Mouse (Mus musculus) liver, embryonic 15.5 days (tissue): ENCODE data around the gene Slc51a. TPM values are rescaled to one million over a fixed set of nuclear protein-coding genes. Genes with fewer than 3 reads are reported as not detected.
"Not testable (repeated sequence)": the region's sequence is repeated elsewhere in the genome, so short reads cannot be mapped to it uniquely, and the experiment has no call there.

Source experiments
- ATAC-seq: fragments of 200-750 bp; cut with Nextera tagmentation; 2 replicates; pipeline ENCODE4 v1.8.0; 2017; ENCODE audit warnings: moderate number of reproducible peaks, mild to moderate bottlenecking, moderate library complexity; ENCODE audit not compliant: insufficient read depth
- H3K27ac ChIP-seq: fragments of 300-500 bp; sonication (generic); replicated peaks from 2 replicates; pipeline ENCODE4 v1.5.1; 2015; ENCODE audit warnings: mild to moderate bottlenecking, inconsistent platforms
- H3K27me3 ChIP-seq: fragments of 300-500 bp; sonication (generic); 2 replicates; pipeline ENCODE4 v1.6.1; 2015; ENCODE audit warnings: mild to moderate bottlenecking, inconsistent platforms
- H3K36me3 ChIP-seq: fragments of 300-500 bp; sonication (generic); replicated peaks from 2 replicates; pipeline ENCODE4 v1.6.1; 2015; ENCODE audit warnings: moderate library complexity, mild to moderate bottlenecking, inconsistent platforms
- H3K4me1 ChIP-seq: fragments of 300-500 bp; sonication (generic); replicated peaks from 2 replicates; pipeline ENCODE4 v1.6.1; 2015; ENCODE audit warnings: inconsistent platforms
- H3K4me2 ChIP-seq: fragments of 300-500 bp; sonication (generic); 2 replicates; pipeline ENCODE4 v1.6.1; 2015; ENCODE audit warnings: moderate library complexity, mild to moderate bottlenecking, inconsistent platforms
- H3K4me3 ChIP-seq: fragments of 300-500 bp; sonication (generic); replicated peaks from 2 replicates; pipeline ENCODE4 v1.5.1; 2015; ENCODE audit warnings: mild to moderate bottlenecking, inconsistent platforms
- H3K9ac ChIP-seq: fragments of 300-500 bp; sonication (generic); 2 replicates; pipeline ENCODE4 v1.6.1; 2015; ENCODE audit warnings: moderate library complexity, mild to moderate bottlenecking, inconsistent platforms
- H3K9me3 ChIP-seq: fragments of 300-500 bp; sonication (generic); replicated peaks from 2 replicates; pipeline ENCODE4 v1.6.1; 2016; ENCODE audit warnings: inconsistent platforms
- WGBS: fragments of 180-500 bp; shearing (Covaris S2); methylation state at CpG from one replicate; pipeline ENCODE4 v1.1.7; 2015; ENCODE audit warnings: mixed read lengths; ENCODE audit not compliant: insufficient replicate concordance; 5-methylcytosine and 5-hydroxymethylcytosine counted together
- polyA plus RNA-seq: library from polyadenylated mRNA; unstranded; fragments of >200 nt; fragmentation: Nextera tagmentation; extraction: Ambion mirVana; gene quantifications from 2 replicates; pipeline ENCODE4 v1.2.1, GENCODE M21; 2015

The Slc51a gene
- polyA plus RNA-seq, 1 experiment from 2014 or later, result 0.56 TPM

GRCm38 (mm10) chr16:32494371-32494770 is 6.7 kb upstream of the Slc51a start:
- H3K27me3 ChIP-seq, ATAC-seq, H3K9me3 ChIP-seq, H3K36me3 ChIP-seq, H3K4me3 ChIP-seq, H3K4me1 ChIP-seq, H3K27ac ChIP-seq, H3K9ac ChIP-seq, H3K4me2 ChIP-seq: not testable (repeated sequence)
- 63% methylated on average over 6 of the region's 6 CpGs for WGBS

DNA sequence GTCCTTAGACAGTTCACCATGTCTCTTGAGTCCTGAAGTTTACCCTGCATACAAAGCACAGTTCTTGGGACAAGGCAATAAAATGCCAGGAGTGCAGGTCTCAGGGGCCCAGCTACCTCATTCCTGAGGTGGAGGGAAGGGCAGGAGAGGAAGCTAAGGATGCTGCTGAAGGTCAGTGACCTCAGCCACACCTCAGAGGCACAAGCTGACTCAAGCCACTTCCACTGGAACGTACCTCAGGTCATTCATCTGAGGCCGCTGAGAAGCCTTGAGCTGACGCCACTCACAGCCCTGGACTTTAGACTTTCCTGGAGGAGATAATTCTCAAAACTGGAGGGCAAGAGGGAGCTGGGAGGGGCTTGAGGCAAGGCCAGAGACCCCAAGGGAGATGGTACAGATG is 1.3 kb upstream of the Slc51a start:
- H3K27me3 ChIP-seq, result 0 out of 2 replicates have a peak, but pooled peaks cover 8% of the 10 kb centered on the region
- no peak overlapping the region for H3K27ac ChIP-seq
- no peak for ATAC-seq
- H3K4me2 ChIP-seq, result no peak overlapping the region
- no peaks in the 10 kb centered on the region for H3K36me3 ChIP-seq
- peaks cover 27% of the 10 kb centered on the region for H3K4me1 ChIP-seq
- 86% methylated on average over 3 of the region's 3 CpGs for WGBS
- no peak overlapping the region for H3K4me3 ChIP-seq
- no peak overlapping the region for H3K9ac ChIP-seq
- no peaks in the 10 kb centered on the region for H3K9me3 ChIP-seq

DNA sequence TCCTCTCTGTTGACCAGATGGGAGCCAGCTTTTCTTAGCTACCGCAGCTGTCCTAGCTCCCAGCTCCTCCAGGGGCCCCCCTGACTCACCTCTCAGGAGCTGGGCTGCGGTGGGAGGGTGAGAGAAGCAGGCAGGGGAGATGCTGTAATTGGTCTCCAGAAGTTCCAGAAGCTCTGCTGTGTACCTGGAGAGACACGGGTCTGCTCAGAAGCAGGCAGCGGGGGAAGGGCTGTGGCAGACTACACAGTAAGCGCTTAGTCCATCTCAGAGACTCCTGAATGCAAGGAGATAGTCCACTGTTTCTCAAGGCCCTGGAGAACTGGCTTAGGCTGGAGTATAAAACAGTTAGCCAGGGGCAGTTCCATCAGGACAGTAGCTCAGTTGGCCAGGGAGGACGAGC is 1.6 kb downstream of the Slc51a start:
- Histone ChIP-seq H3K4me2 (no peak overlapping the region), H3K36me3 (no peaks in the 10 kb centered on the region), H3K9me3 (no peaks in the 10 kb centered on the region), H3K27me3 (peaks cover 8% of the 10 kb centered on the region; the same call in 1 of the 2 replicates), H3K9ac (no peak overlapping the region), H3K4me3 (no peak overlapping the region), H3K27ac (no peak overlapping the region), H3K4me1 (peaks cover 27% of the 10 kb centered on the region)
- WGBS, result 63% methylated on average over 6 of the region's 6 CpGs
- no peak for ATAC-seq

DNA sequence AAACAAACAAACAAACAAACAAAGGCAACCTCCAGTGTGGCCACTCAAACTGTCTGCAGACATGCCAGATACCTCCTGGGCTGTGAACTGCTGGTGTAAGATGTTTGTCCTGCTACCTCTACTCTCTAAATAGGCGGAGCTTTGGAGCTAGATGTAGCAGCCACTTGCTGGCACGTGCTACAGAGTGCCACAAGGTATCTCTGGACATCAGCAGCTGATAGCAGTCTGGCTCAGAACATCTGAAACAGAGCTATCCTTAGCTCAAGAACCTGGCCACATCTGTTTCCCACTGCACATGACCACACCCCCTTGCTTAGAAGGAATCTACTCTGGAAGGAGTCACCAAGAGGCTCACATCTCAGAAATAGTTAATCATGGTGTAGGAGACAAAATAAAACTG is 2.5 kb downstream of the Slc51a start:
- Histone ChIP-seq H3K4me1 (peaks cover 27% of the 10 kb centered on the region), H3K9me3 (no peaks in the 10 kb centered on the region), H3K27me3 (peaks cover 8% of the 10 kb centered on the region; the same call in 1 of the 2 replicates), H3K36me3 (no peaks in the 10 kb centered on the region), H3K27ac (no peak overlapping the region), H3K9ac (no peak overlapping the region), H3K4me2 (no peak overlapping the region), H3K4me3 (no peak overlapping the region)
- no peak for ATAC-seq
- 29% methylated on average over 2 of the region's 2 CpGs for WGBS

GRCm38 (mm10) chr16:32484431-32484871 is 3.2 kb downstream of the Slc51a start:
- no peaks in the 10 kb centered on the region for H3K36me3 ChIP-seq
- H3K9ac ChIP-seq, result no peak overlapping the region
- H3K9me3 ChIP-seq, result no peaks in the 10 kb centered on the region
- ATAC-seq, result no peak
- WGBS, result 62% methylated on average over 7 of the region's 7 CpGs
- no peak overlapping the region for H3K27ac ChIP-seq
- peaks cover 27% of the 10 kb centered on the region for H3K4me1 ChIP-seq
- peaks cover 8% of the 10 kb centered on the region; the same call in 1 of the 2 replicates for H3K27me3 ChIP-seq
- no peak overlapping the region for H3K4me3 ChIP-seq
- H3K4me2 ChIP-seq, result no peak overlapping the region

DNA sequence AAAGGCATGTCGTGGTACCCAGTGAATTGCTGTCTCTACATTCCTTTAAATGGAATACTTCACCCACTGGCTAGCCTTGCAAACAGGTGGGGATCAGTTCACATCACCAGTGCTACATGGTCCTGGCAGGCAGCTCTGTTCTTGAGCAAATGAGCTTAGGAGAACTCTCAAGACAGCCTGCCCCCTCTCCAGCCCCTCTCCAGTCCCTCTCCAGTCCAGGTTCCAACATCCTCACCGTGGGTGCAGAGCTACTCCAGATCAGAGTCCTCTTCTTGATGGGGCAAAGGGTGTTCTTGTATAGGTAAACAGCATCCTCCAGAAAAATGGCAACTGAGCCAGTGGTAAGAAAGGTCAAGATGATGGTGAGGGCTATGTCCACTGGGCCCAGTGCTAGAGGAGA is 8.3 kb downstream of the Slc51a start:
- WGBS, result 50% methylated on average over 2 of the region's 2 CpGs
- H3K27me3 ChIP-seq, result no peaks in the 10 kb centered on the region; the same call in 1 of the 2 replicates
- ATAC-seq, result no peak
- H3K4me2 ChIP-seq, result no peak overlapping the region
- H3K4me1 ChIP-seq, result no peaks in the 10 kb centered on the region; the same call in 1 of the 2 replicates
- no peak overlapping the region for H3K4me3 ChIP-seq
- no peak overlapping the region for H3K9ac ChIP-seq
- H3K36me3 ChIP-seq, result no peaks in the 10 kb centered on the region
- no peak overlapping the region for H3K27ac ChIP-seq
- H3K9me3 ChIP-seq, result no peaks in the 10 kb centered on the region

GRCm38 (mm10) chr16:32477315-32477714 is 10.4 kb downstream of the Slc51a start:
- no peak for ATAC-seq
- 68% methylated on average over 6 of the region's 6 CpGs for WGBS
- H3K4me1 ChIP-seq, result no peaks in the 10 kb centered on the region

DNA sequence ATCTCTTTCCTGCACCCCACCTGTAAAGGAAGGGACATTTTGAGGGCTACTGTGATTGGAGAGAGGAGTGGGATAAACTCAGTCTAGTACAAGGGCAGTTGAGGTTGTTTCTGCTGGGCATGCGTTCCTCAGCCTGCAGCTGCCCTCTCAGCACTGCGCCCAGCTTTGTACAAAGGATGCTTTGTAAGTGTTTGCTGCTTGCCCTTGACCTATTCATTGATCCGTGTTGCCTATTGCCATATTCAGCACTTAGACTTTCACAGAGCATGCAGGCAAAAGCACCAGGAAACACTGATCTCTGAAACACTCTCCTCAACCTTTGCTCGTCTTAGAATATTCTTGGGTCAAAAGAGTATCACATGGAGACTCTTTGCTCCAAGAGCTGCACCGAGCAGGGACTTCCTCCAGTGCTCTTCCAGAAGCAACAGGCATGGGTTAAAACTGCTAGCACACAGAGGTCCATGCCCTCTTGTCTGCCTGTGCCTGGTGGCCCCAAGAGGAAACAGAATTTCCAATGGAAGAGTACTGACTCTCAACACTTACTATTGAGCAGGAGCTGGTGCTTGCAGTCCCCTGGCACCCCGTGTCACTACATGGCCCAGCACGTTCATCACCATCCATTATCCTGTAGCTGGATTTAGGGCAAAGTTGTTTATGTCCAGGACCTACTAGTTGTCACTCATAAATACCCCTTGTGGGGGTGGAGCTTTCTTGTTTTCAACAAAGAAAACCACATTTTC is 15.2 kb downstream of the Slc51a start:
- H3K27ac ChIP-seq, result no peak overlapping the region
- H3K4me2 ChIP-seq, result no peak overlapping the region
- no peak overlapping the region for H3K4me3 ChIP-seq
- H3K36me3 ChIP-seq, result peaks cover 68% of the 10 kb centered on the region
- no peak overlapping the region for H3K9ac ChIP-seq
- no peaks in the 10 kb centered on the region for H3K27me3 ChIP-seq
- 0 out of 2 replicates have a peak, but pooled peaks cover 3% of the 10 kb centered on the region for H3K4me1 ChIP-seq
- WGBS, result 85% methylated on average over 7 of the region's 7 CpGs
- no peaks in the 10 kb centered on the region for H3K9me3 ChIP-seq
- ATAC-seq, result no peak

More at GRCm38 (mm10) chr16:32477315-32477714, 10.4 kb downstream of the Slc51a start:
- Histone ChIP-seq H3K9ac (no peak overlapping the region), H3K27me3 (no peaks in the 10 kb centered on the region; the same call in 1 of the 2 replicates), H3K4me2 (no peak overlapping the region), H3K36me3 (peaks cover 19% of the 10 kb centered on the region), H3K27ac (no peak overlapping the region), H3K9me3 (no peaks in the 10 kb centered on the region), H3K4me3 (no peak overlapping the region)

DNA sequence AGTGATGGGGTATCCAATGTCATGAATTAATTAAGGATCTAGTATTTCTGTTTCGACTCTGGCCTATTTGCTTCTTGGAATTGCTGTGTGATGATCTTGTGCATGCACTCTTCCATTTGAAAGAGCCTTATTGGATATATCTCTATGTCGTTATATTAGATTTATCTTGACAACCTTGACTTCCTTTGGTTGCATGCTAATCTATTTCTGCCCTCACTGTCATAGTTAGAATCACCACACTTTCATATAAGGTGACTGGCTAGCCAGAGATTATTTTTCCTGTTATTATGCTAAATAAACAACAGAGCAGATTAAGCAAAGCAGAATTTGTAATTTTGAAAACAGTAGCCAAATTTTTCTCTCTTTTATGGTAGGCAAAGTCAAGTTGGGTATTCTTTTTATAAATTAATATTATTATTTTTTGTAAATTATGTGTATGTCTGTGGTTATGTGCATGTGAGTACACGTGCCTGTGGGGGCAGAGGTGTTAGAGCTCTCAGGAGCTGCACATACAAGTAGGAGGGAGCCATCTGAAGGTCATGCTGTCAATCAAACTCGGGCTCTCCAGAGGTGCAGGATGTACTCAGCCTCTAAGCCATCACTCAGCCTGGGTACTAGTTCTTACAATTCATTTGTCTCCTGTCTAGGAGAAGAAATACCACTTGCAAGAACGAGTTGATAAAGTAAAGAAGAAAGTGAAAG is 18.1 kb downstream of the Slc51a start:
- no peak for ATAC-seq
- no peak overlapping the region for H3K27ac ChIP-seq
- H3K4me3 ChIP-seq, result no peak overlapping the region
- 0 out of 2 replicates have a peak, but pooled peaks cover 3% of the 10 kb centered on the region for H3K4me1 ChIP-seq
- H3K36me3 ChIP-seq, result peaks cover 94% of the 10 kb centered on the region
- 24% methylated on average over 5 of the region's 5 CpGs for WGBS
- H3K9ac ChIP-seq, result no peak overlapping the region
- H3K9me3 ChIP-seq, result no peaks in the 10 kb centered on the region
- no peaks in the 10 kb centered on the region for H3K27me3 ChIP-seq
- H3K4me2 ChIP-seq, result no peak overlapping the region

DNA sequence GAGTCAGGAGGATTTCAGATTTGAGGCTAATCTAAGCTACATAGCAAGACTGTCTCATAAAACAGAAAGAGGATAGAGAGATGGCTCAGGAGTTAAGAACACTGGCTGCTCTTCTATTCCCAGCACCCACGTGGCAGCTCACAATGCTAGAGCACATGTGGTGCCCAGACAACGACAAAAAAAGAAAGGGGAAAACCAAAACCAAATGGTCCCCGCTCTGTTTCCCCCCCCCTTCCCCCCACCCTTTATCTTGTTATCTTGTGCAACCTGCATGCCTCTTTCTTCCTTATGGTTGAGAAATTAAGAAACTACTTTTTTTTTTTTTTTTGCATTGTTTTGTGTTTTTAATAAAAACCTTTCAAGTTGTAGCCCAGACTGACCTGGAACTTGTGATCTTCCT is 19.2 kb downstream of the Slc51a start:
- Histone ChIP-seq H3K4me1 (0 out of 2 replicates have a peak, but pooled peaks cover 4% of the 10 kb centered on the region), H3K27me3 (no peaks in the 10 kb centered on the region), H3K4me3 (no peak overlapping the region), H3K27ac (no peak overlapping the region), H3K4me2 (no peak overlapping the region), H3K9ac (no peak overlapping the region), H3K9me3 (no peaks in the 10 kb centered on the region), H3K36me3 (peaks cover 96% of the 10 kb centered on the region)
- ATAC-seq, result no peak
- WGBS, result 15% methylated on average over 3 of the region's 3 CpGs

DNA sequence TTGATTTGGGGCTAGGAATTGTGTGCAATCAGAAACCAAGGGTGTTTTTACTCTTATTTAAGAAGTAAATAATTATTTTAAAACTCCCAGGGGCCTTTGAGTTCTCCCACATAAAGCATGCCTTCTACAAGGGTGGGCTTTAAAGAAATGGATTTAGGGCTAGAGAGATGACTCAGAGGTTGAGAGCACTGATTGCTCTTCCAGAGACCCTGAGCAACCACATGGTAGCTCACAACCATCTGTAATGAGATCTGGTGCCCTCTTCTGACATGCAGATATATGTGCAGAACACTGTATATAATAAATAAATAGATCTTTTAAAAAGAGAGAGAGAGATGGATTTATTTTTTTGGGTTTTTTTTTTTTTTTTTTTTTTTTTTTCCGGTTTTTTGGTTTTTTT is 22.8 kb downstream of the Slc51a start:
- 0% methylated on average over 1 of the region's 1 CpGs for WGBS
- H3K4me2 ChIP-seq, result no peak overlapping the region
- H3K4me1 ChIP-seq, result peaks cover 15% of the 10 kb centered on the region; the same call in 1 of the 2 replicates
- no peak for ATAC-seq
- no peak overlapping the region for H3K4me3 ChIP-seq
- H3K9ac ChIP-seq, result no peak overlapping the region
- no peak overlapping the region for H3K27ac ChIP-seq
- H3K27me3 ChIP-seq, result no peaks in the 10 kb centered on the region
- peaks cover 80% of the 10 kb centered on the region for H3K36me3 ChIP-seq
- H3K9me3 ChIP-seq, result no peaks in the 10 kb centered on the region
